Mouse (Mus musculus) CH12.LX (cell line): ENCODE data around the gene Alpk1. TPM values are rescaled to one million over a fixed set of nuclear protein-coding genes. Genes with fewer than 3 reads are reported as not detected.

Source experiments
- DNase-seq: peaks from one replicate; pipeline ENCODE4 v3.0.0-alpha.2; 2013; ENCODE audit errors: extremely low read depth
- H3K27ac ChIP-seq: 2 replicates; pipeline ENCODE4 v1.5.1; 2012; ENCODE audit warnings: low read depth, mild to moderate bottlenecking, control low read depth, moderate library complexity; ENCODE audit not compliant: insufficient read depth
- H3K27me3 ChIP-seq: replicated peaks from 2 replicates; pipeline ENCODE3; 2012; ENCODE audit warnings: inconsistent platforms
- H3K36me3 ChIP-seq, 2 experiments: replicated peaks in 1 of 2; 2 replicates each; pipeline versions ENCODE3 to v1.6.1; 2012; ENCODE audit warnings: inconsistent platforms in 1 of 2, low read length in 1 of 2, mild to moderate bottlenecking in 1 of 2, mixed read lengths in 1 of 2, moderate library complexity in 1 of 2; ENCODE audit not compliant: control insufficient read depth in 1 of 2, insufficient read depth in 1 of 2
- H3K4me1 ChIP-seq, 2 experiments: 2 replicates each; pipeline ENCODE4 v1.6.1; 2012; ENCODE audit warnings: inconsistent platforms in 1 of 2, moderate library complexity in 1 of 2; ENCODE audit not compliant: insufficient read depth in 2 of 2, control insufficient read depth in 1 of 2
- H3K4me2 ChIP-seq: 2 replicates; pipeline ENCODE4 v1.6.1; 2012; ENCODE audit warnings: low read depth, mild to moderate bottlenecking, control low read depth; ENCODE audit not compliant: poor library complexity, insufficient read depth, severe bottlenecking
- H3K4me3 ChIP-seq, 3 experiments: fragments of 150-350 bp in 1 of 3; sonication (generic) in 1 of 3; replicated peaks in 1 of 3; 2 replicates each; pipeline versions ENCODE3 to v1.5.1; 2011 to 2012; ENCODE audit warnings: low read depth in 2 of 3, low read length in 2 of 3, mild to moderate bottlenecking in 2 of 3, moderate library complexity in 2 of 3, control low read depth in 1 of 3, improper control_type of control experiment in 1 of 3, inconsistent platforms in 1 of 3, mixed read lengths in 1 of 3; ENCODE audit not compliant: poor library complexity in 1 of 3
- H3K79me2 ChIP-seq: replicated peaks from 2 replicates; pipeline ENCODE4 v1.6.1; 2012; ENCODE audit warnings: mild to moderate bottlenecking, moderate library complexity; ENCODE audit not compliant: control insufficient read depth, poor library complexity, insufficient read depth, severe bottlenecking; ENCODE audit errors: extremely low read depth
- H3K9ac ChIP-seq: 2 replicates; pipeline ENCODE4 v1.6.1; 2012; ENCODE audit warnings: low read depth, mild to moderate bottlenecking, control low read depth, moderate library complexity; ENCODE audit not compliant: insufficient read depth
- H3K9me3 ChIP-seq: replicated peaks from 2 replicates; pipeline ENCODE3; 2012; ENCODE audit warnings: low read length, inconsistent platforms, mixed read lengths
- BHLHE40 ChIP-seq: IDR thresholded peaks from 2 replicates; pipeline ENCODE4 v1.6.1; 2011; ENCODE audit warnings: mild to moderate bottlenecking, low read depth, low read length, improper control_type of control experiment
- E2F4 ChIP-seq: IDR thresholded peaks from 2 replicates; pipeline ENCODE4 v1.6.1; 2011; ENCODE audit warnings: low read depth, low read length, improper control_type of control experiment; ENCODE audit not compliant: insufficient replicate concordance
- ELF1 ChIP-seq: IDR thresholded peaks from 2 replicates; pipeline ENCODE4 v1.6.1; 2014; ENCODE audit warnings: low read depth, mild to moderate bottlenecking, inconsistent platforms, low read length, improper control_type of control experiment
- ETS1 ChIP-seq: conservative IDR thresholded peaks from 2 replicates; pipeline ENCODE4 v1.6.1; 2012; ENCODE audit warnings: low read depth, mild to moderate bottlenecking, inconsistent platforms, low read length, improper control_type of control experiment, moderate library complexity
- GABPA ChIP-seq: IDR thresholded peaks from 2 replicates; pipeline ENCODE4 v1.6.1; 2012; ENCODE audit warnings: low read depth, low read length, improper control_type of control experiment, inconsistent platforms; ENCODE audit not compliant: insufficient replicate concordance
- HCFC1 ChIP-seq: IDR thresholded peaks from 2 replicates; pipeline ENCODE4 v1.6.1; 2012; ENCODE audit warnings: low read depth, mild to moderate bottlenecking, inconsistent platforms, low read length, improper control_type of control experiment
- IRF4 ChIP-seq: IDR thresholded peaks from 2 replicates; pipeline ENCODE4 v1.6.1; 2014; ENCODE audit warnings: low read depth, mild to moderate bottlenecking, inconsistent platforms, low read length, improper control_type of control experiment
- MEF2A ChIP-seq: IDR thresholded peaks from 2 replicates; pipeline ENCODE4 v1.6.1; 2014; ENCODE audit warnings: low read depth, mild to moderate bottlenecking, inconsistent platforms, low read length, improper control_type of control experiment, borderline replicate concordance
- MYC ChIP-seq: IDR thresholded peaks from 2 replicates; pipeline ENCODE4 v1.6.1; 2011; ENCODE audit warnings: low read depth, mild to moderate bottlenecking, improper control_type of control experiment, low read length
- NELFE ChIP-seq: IDR thresholded peaks from 2 replicates; pipeline ENCODE4 v1.6.1; 2011; ENCODE audit warnings: low read depth, low read length, improper control_type of control experiment
- NRF1 ChIP-seq: IDR thresholded peaks from 2 replicates; pipeline ENCODE4 v1.6.1; 2014; ENCODE audit warnings: low read depth, mild to moderate bottlenecking, inconsistent platforms, low read length, improper control_type of control experiment, moderate library complexity
- PAX5 ChIP-seq: IDR thresholded peaks from 2 replicates; pipeline ENCODE4 v1.6.1; 2012; ENCODE audit warnings: low read length, inconsistent platforms, mixed read lengths
- POLR2A ChIP-seq: IDR thresholded peaks from 2 replicates; pipeline ENCODE4 v1.6.1; 2011; ENCODE audit warnings: low read depth, mild to moderate bottlenecking, improper control_type of control experiment, low read length
- POLR2AphosphoS2 ChIP-seq: IDR thresholded peaks from 2 replicates; pipeline ENCODE4 v1.6.1; 2011; ENCODE audit warnings: low read depth, low read length, improper control_type of control experiment
- RAD21 ChIP-seq: IDR thresholded peaks from 2 replicates; pipeline ENCODE4 v1.6.1; 2011; ENCODE audit warnings: low read depth, mild to moderate bottlenecking, low read length, improper control_type of control experiment, moderate library complexity
- TCF12 ChIP-seq: IDR thresholded peaks from 2 replicates; pipeline ENCODE4 v1.6.1; 2014; ENCODE audit warnings: low read depth, mild to moderate bottlenecking, inconsistent platforms, low read length, improper control_type of control experiment
- USF1 ChIP-seq: IDR thresholded peaks from 2 replicates; pipeline ENCODE4 v1.6.1; 2014; ENCODE audit warnings: low read depth, mild to moderate bottlenecking, inconsistent platforms, low read length, improper control_type of control experiment
- ZKSCAN1 ChIP-seq: IDR thresholded peaks from 2 replicates; pipeline ENCODE4 v1.6.1; 2012; ENCODE audit warnings: low read depth, inconsistent platforms, low read length, improper control_type of control experiment, borderline replicate concordance
- ZMIZ1 ChIP-seq: IDR thresholded peaks from 2 replicates; pipeline ENCODE4 v1.6.1; 2012; ENCODE audit warnings: low read depth, mild to moderate bottlenecking, inconsistent platforms, low read length, improper control_type of control experiment
- dilution Hi-C: fragments of 300-500 bp; cut with MboI; formaldehyde crosslinking; loops from 2 replicates; pipeline ENCODE4 v1.14.3; 2020; ENCODE audit warnings: low sequenced_read_pairs; ENCODE audit not compliant: extremely low pct_unique_long_range_greater_than_20kb, extremely low pct_ligation_motif_present
- in situ Hi-C: fragments of 300-500 bp; cut with MboI; formaldehyde crosslinking; loops from 3 replicates; pipeline ENCODE4 v1.14.3; 2019; ENCODE audit warnings: low sequenced_read_pairs, low pct_ligation_motif_present, low pct_unique_long_range_greater_than_20kb, mixed read lengths
- polyA plus RNA-seq: library from polyadenylated mRNA; unstranded; fragments of >175 nt; gene quantifications from 2 replicates; pipeline ENCODE4 v1.2.1, GENCODE M21; 2012; ENCODE audit warnings: low read depth; ENCODE audit not compliant: insufficient read length
- total RNA-seq, 2 experiments: library from RNA; depleted of rRNA; stranded (reverse); fragments of 300-350 nt in 1 of 2; fragments of >200 nt in 1 of 2; gene quantifications; 2 replicates each; pipeline ENCODE4 v1.2.3; 2012 to 2014

Gene Alpk1
- total and polyA plus RNA-seq, 3 experiments: 1.4 to 1.8 (median 1.5) TPM

GRCm38 (mm10) chr3:127651742-127652653, 128.3 kb downstream of the Alpk1 start:
- no peaks in the 10 kb centered on the region for H3K36me3 ChIP-seq
- H3K27me3 ChIP-seq: no peaks in the 10 kb centered on the region
- no peak overlapping the region for H3K4me2 ChIP-seq
- TF ChIP-seq PAX5 (no peak), POLR2AphosphoS2 (no peak), TCF12 (no peak), NELFE (no peak), POLR2A (no peak), GABPA (no peak), ETS1 (no peak), MEF2A (no peak), NRF1 (no peak), HCFC1 (no peak), BHLHE40 (no peak), IRF4 (no peak), ZMIZ1 (no peak), RAD21 (no peak)
- TF ChIP-seq, all 38 proteins: peak for 0
- in situ Hi-C loops (no loop called here), dilution Hi-C loops (no loop called here)
- no peaks in the 10 kb centered on the region for H3K4me1 ChIP-seq
- no peaks in the 10 kb centered on the region for H3K79me2 ChIP-seq
- H3K9ac ChIP-seq: no peak overlapping the region
- DNase-seq: no peak
- no peak overlapping the region for H3K27ac ChIP-seq
- H3K4me3 ChIP-seq: no peak overlapping the region
- H3K9me3 ChIP-seq: peaks cover 3% of the 10 kb centered on the region

GRCm38 (mm10) chr3:127646156-127646825, 134.0 kb downstream of the Alpk1 start:
- in situ Hi-C loops: loop anchor here (25.0 kb wide), 1 partner anchor 91 kb away; no protein-coding TSS in a partner anchor
- H3K9ac ChIP-seq: no peak overlapping the region
- dilution Hi-C loops: no loop called here
- DNase-seq: no peak
- no peak overlapping the region for H3K27ac ChIP-seq
- peaks cover 3% of the 10 kb centered on the region for H3K9me3 ChIP-seq
- H3K4me1 ChIP-seq: no peaks in the 10 kb centered on the region
- TF ChIP-seq MYC: no peak
- no peak for TF ChIP-seq USF1
- TF ChIP-seq HCFC1: no peak
- no peak for TF ChIP-seq BHLHE40
- no peak for TF ChIP-seq E2F4
- TF ChIP-seq ELF1: no peak
- TF ChIP-seq ZKSCAN1: no peak
- H3K4me2 ChIP-seq: no peak overlapping the region
- no peak overlapping the region for H3K4me3 ChIP-seq
- no peaks in the 10 kb centered on the region for H3K36me3 ChIP-seq
- no peaks in the 10 kb centered on the region for H3K79me2 ChIP-seq
- H3K27me3 ChIP-seq: no peaks in the 10 kb centered on the region
